Mouse (Mus musculus): Measurements from ENCODE around the gene Kcnd3.

Kcnd3 gene

DNA sequence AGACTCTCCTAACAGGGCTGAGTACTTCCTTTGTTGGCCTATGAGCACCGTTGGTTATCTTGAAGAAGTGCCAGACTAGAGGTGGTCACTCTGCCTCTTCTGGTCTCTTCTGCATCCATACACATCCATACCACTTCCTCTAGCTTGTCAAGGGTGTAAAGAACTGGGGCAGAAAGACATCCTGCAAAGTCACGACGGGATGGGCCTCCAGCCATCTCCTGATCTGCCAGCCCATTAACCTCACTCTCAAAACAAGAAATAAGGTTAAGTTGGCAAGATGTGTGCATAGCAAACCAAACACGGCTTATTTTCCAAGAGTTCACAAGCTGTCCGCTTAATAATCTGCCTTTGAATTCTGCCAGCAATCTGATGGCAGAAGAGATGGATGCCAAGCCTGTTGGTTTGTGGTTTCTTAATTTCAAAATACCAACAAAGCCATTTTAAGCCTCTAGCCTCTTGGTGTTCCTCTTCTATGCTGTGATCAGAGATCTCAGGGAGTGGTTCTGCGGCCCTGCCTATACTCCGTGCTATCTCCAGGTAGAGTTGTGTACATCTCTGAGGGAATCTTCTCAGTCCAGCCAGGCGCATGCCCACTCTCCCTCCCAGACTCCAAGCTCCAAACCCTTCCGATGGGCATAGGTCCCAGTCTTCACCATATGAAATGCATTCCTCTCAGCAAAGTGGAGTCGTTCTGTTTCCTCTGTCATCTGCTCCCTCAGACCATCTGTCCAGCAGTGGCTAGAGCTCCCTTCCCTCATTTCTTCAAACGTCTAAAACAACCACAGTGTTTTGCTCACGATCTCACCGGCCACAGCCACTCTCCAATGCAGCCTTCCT is 201.6 kb downstream of the Kcnd3 start:
- no peak for DNase-seq (ENCODE audit: low read depth, low spot score)

DNA sequence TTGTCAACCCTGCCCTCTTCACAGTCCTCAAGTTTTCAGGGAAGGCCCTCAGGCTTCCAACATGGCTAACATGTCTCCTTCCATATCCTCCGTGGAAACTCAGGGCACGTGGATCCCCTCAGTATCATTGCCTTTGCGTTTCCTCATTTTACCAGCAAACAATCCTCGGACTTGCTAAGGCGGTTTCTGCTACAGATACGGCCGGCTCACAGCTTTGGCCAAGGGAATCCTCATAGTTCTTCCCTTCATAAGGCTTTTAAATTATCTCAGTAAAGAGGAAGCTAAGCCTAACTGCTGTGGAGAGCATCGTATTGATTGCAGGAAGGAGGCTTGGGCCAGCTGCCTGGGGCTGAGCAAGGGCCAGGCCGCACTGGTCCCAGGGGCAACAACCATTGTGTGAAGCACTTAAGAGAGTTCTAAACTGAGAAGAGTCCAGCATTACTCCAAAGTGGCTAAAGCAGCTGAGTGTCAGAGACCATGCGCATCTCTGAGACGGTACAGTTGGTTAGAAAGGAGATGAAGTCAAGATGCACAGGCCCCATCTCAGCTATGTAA is 203.0 kb downstream of the Kcnd3 start:
- no peak for DNase-seq (ENCODE audit: low read depth, low spot score)

DNA sequence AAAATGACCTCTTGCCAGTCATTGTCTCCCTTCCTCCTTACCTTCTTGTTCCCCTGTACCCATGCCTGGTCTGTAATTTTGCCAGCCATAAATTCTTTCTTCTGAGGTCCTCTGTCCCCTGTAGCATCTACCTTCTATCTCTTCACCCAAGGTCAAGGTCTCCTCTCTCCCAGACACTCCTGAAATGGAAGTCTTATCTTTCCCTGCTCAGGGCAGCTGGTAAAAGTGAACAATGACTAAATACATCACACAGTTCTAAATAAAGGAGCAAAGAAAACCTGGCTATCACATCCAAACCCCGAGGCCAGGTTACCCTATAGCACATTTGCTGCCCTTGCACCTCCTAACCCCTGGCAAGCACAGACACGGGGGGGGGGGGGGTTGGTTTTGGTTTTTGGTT is 208.4 kb downstream of the Kcnd3 start:
- no peak for DNase-seq (ENCODE audit: low read depth, low spot score)

DNA sequence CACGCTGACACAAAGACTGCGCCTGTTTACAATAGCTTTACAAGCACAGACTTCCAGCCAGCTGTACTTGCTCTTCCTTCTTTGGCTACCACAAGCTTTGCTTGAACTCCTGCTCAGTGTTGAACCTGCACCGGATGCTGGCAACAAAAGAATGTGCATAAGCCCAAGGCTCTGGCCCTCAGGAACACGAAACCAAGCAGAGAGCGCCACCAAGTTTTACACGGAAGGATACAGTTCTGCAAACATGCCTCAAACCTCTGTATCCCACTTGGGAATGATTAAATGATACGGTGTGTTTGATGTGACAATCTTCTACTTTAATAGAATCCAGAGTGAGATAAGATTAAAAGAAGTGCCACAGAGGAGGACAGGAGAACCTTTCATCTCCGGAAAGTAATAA is 210.9 kb downstream of the Kcnd3 start:
- no peak for DNase-seq (ENCODE audit: low read depth, low spot score)

DNA sequence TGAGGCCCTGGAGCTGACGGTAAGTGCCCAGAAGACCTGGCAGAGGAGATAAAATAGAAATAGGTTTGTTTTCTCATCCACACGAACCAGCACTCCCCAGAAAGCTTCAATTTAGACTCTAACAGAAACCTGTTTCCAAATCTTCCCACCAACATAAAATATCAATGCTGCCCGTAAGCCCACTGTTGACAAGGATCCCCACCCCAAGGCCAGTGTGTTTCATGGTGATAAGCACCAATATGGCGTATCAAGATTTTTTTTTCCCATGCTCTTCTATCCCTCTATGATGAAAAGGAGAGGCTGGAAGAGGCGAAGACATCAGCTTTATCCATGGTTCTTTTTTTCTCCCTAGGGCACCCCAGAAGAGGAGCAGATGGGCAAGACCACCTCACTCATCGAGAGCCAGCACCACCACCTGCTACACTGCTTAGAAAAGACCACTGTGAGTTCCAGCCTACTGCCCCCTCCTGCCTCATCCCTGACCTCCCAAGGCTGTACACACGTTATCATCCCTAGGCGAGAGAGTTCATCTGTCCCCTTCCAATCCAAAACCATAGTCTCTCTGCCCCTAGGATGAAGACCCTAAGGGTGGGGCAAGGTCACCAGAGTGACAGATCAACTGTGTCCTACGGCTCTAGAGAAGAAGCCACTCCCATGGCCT is 213.1 kb downstream of the Kcnd3 start:
- DNase-seq (ENCODE audit: low read depth, low spot score), result no peak

DNA sequence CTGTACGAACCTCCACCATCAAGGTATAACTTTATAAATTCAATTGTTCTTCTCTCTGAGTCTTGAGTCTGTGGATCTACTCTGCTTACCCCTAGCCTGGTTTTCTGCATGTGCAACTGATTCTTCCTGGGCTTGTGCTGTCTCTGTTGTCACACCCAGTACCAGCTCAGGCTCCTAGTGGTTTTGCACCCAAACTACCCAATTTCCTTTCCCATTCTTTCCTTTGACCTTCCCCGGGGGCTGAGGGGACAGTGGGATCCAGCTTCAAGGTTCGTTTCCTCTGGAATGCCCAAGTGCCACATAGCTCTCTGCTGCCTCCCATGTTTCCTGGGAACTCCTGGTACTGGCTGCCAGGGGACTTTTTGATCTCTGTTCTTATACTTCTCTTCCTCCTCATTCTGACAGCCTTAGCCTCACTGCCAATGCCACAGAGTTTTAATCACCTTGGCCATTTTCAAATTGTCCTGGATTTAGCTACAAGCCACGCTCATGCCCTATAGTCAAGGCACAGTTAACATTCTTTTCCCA is 214.9 kb downstream of the Kcnd3 start:
- DNase-seq (ENCODE audit: low read depth, low spot score), result no peak

DNA sequence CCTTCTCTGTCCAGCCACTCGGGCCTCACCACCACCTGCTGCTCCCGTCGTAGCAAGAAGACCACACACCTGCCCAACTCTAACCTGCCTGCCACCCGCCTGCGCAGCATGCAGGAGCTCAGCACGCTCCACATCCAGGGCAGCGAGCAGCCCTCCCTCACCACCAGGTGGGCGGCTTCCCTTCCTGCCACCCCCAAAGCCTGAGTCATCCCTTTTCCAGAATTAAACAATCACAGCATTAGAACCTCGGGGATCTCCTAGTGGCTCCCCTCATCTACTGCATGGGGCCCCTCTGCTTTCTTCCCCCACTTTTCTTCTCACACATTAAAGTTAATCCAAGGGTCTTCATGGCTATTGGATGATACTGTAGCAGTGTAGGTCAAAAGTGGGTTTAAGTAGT is 216.0 kb downstream of the Kcnd3 start:
- no peak for DNase-seq (ENCODE audit: low read depth, low spot score)

DNA sequence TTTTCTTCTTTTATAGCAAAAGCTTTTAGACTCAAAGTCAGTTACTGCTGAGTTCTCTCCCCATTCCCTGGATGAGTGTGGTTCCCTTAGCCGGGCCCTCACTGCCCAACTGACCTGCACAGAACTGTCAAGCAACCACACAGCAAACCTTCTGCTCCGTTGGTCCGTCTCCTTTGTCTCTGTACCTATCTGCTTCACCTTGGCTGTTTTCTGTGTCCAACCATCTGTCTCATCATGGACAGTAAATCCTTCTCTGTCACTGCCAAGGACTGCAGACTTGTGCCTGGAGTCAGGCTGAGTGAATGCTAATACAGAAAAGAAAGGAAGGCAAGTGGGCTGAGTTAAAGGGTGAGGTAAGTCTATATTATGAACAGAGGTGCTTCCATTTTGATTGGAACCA is 217.6 kb downstream of the Kcnd3 start:
- DNase-seq (ENCODE audit: low read depth, low spot score), result no peak

DNA sequence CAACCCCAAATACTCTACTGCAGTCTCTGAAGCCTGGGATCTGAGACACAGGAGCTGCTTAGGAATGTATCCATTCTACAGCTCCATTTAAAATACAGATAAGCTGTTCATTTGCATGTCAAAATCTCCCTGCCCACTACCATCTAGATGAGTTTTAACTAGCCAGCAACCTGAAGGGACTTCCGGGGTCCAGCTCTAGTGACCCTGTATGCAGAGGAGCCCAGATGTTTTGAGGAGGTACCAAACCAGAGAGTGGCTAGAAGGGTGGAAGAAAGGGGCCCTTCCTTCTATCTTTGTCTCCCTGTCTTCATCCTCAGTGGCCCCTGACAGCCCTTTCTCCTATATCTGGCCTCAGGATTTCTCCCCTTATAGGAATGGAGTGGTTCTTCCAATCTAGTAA is 218.7 kb downstream of the Kcnd3 start:
- DNase-seq (ENCODE audit: low read depth, low spot score), result no peak

DNA sequence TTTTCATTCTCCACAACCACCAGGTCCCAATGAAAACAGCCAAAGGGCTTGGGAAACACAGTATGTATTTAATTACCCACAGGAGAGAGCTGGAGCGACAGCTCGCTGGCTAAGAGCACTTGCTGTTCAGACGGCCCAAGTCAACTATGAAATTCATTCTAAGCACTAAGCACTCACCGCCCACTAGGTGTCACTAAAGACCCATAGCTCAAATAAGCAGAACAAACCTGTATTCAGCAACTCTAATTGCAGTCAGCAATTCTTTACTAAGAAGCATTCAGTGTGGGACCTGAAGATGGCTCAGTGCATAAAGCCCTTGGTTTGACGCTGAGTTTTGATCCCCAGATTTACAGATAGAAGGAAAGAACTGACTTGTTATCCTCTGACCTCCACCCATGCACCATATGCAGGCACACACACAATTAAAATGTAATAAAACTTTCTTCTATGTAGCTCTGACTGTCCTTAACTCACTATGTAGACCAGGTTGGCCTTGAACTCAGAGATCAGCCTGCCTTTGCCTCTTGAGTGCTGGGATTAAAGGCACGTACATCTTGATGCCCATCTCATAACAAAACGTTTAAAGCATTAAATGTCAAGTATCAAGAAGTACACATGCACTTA is 222.6 kb downstream of the Kcnd3 start:
- DNase-seq (ENCODE audit: low read depth, low spot score), result peak; percentile 87

DNA sequence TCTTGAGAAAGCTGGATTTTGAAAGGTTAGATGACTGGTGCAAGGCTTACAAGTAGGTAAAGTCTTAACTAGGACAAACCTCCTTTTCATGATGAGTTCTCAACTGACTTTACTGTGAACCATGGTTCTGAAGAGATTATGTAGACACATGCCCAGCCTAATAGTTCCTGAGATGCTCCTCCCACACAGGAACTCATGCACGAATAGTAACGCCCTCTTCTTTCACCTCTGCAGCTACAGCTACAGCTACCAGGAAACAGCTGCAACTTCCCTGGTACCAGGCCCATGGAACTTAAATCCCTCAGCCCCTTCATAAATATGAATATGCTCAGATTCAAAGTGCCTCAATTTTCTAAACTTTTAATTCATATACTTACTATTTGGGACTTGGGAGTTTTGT is 223.8 kb downstream of the Kcnd3 start:
- DNase-seq (ENCODE audit: low read depth, low spot score), result no peak

DNA sequence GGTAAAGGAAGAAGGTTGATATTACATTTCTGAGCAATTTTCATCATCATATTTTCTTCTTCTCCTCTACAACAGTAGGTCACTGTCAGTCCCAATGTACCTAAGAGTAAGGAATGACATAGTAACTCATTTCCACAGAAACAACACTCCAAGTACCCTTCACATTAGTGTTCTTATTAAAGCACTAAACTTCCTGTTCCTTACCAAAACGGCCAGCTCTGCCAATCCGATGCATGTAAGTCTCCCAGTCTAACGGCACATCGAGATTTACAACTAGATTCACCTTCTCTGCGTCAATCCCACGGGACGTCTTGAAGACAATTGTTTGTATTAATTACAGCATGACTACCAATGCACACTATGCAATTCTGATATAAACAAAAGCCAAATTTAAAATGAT is 228.2 kb downstream of the Kcnd3 start:
- DNase-seq (ENCODE audit: low read depth, low spot score), result no peak

DNA sequence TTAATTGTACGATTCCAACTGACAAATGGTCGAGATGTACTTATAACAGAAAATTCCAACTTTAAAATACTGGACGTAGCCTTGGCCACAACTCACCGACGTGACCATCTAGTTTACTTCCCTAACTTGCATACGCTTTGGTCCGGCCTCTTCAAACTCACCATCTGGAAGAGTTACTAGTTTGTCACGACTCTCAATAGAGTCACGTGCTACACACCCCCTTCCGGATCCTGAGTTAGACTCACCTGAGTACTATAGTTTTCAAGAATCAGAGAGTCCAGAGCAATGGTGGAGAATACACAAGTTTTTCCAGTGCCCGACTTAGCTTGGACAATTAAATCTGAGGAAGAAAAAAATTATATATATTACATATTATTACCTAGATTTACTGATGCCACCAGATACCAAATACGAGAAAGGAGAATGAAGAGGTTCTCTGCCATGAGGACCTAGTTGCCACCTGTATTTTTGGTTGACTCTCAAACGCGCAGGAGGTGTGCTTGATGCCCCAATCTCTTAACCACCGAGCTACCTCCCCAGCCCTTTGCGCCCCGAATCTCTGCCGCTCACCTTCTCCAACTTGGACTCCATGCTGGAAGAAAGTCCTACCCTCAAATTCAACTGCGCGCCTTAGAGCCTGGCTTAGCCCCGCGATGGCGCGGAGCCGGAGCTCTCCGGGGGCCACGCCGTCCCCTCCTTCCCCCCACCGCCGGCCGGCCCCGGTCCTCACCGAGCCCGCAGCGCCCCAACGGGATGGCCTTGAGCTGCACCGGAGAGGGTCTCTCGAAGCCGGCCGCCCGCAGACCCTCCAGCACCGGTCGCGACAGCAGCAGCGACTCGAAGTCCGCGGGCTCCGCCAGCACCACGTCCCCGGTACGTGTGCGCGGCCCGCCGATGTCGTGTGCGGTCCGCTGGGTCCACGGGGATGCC is 234.5 kb downstream of the Kcnd3 start:
- no peak for DNase-seq (ENCODE audit: low read depth, low spot score)

DNA sequence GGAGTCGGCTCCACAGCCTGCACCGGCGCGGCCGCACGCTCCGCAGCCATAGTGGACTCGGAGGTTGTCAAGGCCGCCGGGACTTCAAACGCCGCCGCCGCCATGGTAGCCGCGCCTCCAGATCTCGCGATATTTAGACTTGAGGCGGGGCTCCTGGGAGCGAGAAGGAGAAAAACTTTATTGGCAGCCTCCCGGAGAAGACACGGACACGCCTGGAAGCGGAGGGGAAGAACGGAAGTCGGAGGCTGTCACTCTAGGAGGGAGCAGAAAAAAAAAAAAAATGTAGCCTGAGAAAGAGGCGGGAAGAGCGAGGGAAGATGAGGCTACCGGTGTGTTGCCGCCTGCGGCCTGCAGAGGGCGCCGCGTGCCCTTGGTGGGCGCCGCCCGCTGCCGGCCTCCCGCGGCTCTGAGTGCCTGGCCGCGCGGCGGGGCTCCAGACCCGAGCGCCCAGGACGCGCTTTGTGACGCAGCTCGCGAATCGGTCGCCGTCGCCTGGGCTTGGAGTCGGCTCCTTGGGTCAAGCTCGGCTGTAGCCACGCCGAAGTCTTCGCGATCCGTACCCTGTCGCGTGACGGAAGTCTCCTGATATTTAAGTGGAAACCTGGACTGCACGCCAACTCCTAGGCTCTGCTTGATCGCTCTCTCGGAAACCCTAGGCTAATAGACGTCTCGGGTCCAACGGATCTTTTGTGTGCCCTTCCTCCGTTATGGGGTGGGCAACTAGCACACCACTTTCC is 235.4 kb downstream of the Kcnd3 start, which contains the start of gene Ddx20:
Gene Ddx20 (minus strand): TSS at position 251 of the 737 bp plus-strand sequence.
- DNase-seq (ENCODE audit: low read depth, low spot score), result peak; percentile 97

DNA sequence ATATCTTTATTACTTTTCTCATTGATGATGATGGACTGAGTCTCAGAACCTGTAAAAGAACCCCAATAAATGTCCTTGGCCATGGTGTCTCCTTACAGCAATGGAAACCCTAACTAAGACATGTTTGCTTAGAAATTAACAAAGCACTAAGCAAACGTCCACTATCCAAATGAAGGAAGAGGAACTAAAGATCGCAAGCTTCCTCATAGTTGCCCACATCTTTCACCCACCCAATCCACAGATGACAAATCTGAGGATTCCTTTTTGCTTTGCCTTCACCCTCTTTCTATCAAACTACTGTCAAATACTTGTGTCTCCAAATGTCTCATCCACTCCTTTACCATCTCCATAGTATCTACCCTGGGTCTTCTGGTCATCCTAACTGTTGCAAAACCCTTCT is 236.4 kb downstream of the Kcnd3 start:
- no peak for DNase-seq (ENCODE audit: low read depth, low spot score)

DNA sequence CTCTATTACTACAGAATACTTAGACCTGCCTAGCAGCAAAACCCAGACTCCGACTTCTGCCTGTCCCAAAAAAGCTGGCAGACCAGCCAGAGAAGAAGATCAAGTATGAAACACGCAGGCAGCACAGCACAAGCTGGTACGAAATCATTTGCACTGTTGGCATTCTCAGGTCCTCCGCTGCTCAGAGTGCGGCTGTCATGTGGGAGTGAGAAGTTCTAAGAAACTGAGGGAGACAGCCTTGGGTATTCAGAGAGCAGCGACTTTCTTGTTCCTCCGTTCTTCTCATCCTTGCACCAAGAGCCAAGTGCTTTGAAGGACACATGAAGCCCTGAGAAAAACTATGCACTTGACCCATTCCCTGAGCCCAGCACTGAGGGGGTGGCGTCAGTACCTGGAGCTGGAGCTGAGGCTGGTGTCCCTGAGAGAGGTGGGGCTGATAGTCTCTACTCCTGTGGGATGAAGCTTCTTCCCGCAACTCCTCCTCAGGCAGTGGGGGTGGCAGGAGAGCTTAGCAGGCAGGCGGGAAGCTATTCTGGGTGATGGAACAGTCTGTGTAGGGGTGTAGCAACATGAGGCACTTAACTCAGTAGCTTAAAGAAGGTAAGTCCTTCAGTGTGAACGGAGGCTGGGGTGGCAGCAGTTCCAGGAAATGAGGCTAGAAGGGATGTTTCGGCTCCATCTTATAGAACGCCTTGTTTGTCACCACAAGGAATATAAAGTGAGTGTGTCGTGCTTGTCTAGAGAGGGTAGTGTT is 241.4 kb downstream of the Kcnd3 start:
- DNase-seq (ENCODE audit: low read depth, low spot score), result no peak

DNA sequence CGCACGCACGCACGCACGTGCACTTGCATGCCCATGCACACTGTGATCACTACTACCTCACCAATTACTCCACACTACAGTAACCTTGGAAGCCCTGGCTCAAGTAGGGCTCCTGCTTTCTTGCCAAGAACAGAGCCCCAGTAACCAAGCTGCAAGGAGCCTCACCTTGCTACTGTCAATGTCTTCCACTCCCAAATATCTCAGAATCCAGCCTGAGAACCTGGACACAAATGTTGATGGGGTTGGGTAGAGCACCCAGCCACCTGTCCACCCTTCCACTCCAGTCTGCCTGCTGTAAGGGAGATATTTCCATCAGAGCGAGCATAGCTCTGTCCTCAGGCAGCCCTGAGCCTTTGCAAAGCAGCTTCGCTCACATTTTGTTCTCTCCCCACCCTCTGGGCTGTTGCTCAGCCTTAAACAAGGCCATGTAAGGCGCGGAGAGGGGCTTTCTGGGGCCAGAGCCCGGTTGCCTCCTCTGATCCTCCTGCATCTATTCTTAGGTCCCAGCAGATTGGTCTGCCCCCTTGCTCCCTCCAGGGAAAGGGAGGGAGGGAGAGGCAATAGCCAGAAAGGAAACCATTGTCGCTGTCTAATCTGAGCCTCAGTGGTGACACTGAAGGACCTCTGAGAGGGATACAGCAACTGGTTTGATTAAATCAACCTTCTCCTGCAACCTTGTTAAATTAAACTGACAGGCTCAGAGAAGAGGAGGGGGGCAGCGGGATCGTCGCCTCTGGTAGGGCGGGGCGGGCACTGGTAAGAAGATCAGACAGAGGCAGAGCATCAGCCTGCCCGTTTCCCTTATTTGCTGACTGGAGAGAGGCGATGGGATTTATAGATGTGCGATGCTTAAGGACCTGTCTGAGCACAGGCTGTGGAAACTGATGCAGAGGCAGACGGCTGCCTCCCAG is 243.6 kb downstream of the Kcnd3 start:
- no peak for DNase-seq (ENCODE audit: low read depth, low spot score)

DNA sequence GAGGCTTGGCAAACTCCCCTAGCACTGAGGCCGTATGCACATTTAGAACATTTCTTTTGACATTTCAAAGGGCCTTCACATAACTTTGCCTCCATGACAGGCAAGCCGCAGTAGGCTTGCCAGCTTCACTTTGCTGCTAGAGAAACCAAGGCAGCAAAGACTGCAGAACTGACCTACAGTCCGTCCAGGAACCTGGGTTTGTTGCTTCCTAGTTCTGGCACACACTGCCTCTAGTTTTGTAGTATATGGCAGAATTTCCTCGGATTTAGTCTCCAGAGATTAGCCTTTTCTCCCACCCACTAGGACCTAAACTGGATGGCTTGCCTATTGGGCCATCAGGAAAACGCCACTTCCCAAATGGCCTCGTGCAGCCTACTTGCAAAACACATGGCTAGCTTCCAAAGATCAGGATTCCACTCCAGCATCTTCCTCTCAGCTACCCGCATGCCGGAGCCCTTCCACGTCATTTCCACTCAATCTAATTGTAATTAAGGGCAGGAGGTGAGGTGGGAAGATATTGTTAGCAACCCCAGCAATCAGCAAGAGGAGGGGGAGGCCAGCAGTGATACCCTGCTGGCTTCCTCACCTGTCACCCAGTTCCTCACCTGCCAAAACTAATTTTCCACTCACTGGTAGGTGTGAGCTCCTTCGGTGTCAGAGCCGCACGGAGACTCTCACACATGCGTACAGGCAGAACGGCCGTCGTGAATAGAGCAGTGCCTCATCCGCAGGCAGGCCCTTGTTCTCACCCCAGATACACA is 244.4 kb downstream of the Kcnd3 start:
- DNase-seq (ENCODE audit: low read depth, low spot score), result no peak

Data from forelimb bud, embryonic 11.5 days (tissue).